Mouse (Mus musculus) layer of hippocampus, adult 9-10 months (tissue): ENCODE results near the gene Dennd2a.
"Not testable (repeated sequence)": the region's sequence is repeated elsewhere in the genome, so short reads cannot be mapped to it uniquely, and the experiment has no call there.

ENCODE experiments used
- DNase-seq: peaks from one replicate; pipeline ENCODE4 v3.0.0; 2022; ENCODE audit warnings: low spot score

The Dennd2a gene

DNA sequence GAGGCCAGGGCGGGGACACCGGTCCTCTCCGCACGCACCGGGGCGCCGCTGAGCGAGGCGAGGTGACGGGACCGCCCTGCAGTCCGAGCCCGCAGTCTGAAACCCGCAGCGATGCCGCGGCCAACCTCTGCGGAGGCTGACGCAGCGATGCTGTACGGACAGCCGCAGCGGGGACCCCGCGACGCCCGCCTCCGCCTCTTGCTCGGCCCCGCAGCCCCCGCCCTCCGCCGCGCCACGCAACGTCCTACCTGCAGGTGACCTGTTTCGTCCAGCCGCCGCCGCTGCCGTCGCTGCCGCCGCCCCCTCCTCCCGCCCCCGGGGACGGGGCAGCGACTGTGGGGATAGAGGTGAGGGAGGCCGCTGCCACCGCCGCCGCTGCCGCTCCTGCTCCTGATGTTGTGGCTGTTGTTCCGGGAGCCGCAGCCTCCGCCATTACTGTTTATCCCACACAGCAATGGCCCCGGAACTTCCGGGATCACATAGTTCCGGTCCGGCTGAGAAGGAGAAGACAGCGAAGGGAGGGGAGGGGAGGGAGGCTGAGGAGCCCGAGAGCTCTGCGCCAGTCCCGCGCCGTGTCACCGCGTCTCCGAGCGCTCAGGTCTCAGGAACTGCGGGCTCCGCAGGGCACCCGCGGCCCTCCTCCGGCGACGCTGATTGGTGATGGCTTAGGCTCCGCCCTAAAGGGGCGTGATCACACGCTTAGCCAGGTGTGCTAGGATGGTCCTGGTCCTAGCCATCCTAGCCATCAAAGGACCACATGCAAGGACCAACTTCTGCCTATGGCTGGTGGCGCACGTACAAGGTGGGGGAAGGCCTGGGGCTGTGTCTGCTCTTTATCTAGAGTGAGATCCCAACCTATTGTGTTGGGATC lies 137.6 kb downstream of the Dennd2a start, which contains the start of gene Mkrn1:
TSS of gene Mkrn1 (minus strand) at position 612 of the 871 bp plus-strand sequence.
- peak; percentile 44 for DNase-seq

DNA sequence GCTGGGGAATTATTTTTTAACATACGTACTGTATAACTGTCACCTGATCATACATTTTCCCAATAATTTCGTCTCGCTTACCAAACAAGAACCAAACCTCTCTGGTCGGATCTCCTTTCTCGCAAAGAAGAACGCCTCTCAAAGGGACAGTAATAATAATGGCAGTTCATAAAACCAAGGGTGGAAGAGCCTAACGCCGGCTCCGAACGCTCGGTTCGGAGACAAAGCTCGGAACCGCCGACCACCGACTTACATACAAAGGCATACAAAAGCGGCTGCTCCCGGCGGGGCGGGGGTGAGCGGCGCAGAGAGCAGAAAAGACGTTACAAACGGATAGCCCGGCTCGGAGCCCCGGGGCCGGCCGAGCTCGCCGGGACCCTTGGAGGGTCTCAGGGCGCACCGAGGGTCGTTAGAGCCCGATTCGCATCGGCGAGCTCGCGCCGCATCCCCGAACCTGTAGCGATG lies 138.2 kb downstream of the Dennd2a start:
- DNase-seq, result no peak

- DNase-seq, result not testable (repeated sequence)
Measured at GRCm38 (mm10) chr6:39416654-39417053, 141.0 kb downstream of the Dennd2a start.

DNA sequence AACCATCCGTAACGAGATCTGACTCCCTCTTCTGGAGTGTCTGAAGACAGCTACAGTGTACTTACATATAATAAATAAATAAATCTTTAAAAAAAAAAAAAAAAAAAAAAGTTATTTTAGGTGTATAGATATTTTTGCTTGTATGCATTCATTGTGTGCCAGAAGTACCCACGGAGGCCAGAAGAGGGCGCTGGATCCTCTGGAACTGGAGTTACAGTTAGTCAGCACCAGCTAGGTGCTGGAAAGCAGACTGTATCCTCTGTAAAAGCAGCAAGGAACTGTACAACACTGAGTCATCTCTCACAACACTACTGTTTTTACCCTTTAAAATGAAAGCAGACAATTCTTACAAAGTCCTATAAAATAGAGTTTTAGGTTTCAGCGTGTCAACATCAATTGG lies 141.9 kb downstream of the Dennd2a start:
- no peak for DNase-seq

GRCm38 (mm10) chr6:39414106-39414505 lies 143.6 kb downstream of the Dennd2a start:
- no peak for DNase-seq
